Mouse (Mus musculus) T-helper 17 cell (primary cell): ENCODE data around the gene Wwox.

Source experiments
- in situ Hi-C, 2 experiments: fragments of 300-600 bp; cut with MboI, MseI; formaldehyde crosslinking; loops; 1 replicate in 1 of 2; 2 replicates in 1 of 2; pipeline ENCODE4 v1.15.1; 2025; ENCODE audit warnings: high pct_unique_total_duplicates in 2 of 2

Wwox gene

GRCm38 (mm10) chr8:114650789-114651188 is 211.3 kb downstream of the Wwox start:
- in situ Hi-C loops = no loop called here

- in situ Hi-C loops = no loop called here
Measured at GRCm38 (mm10) chr8:114657789-114658188, 218.3 kb downstream of the Wwox start.

GRCm38 (mm10) chr8:114658475-114658874 is 219.0 kb downstream of the Wwox start:
- in situ Hi-C loops = no loop called here

- in situ Hi-C loops = no loop called here
Measured at GRCm38 (mm10) chr8:114663053-114663452, 223.6 kb downstream of the Wwox start.

GRCm38 (mm10) chr8:114665521-114665920 is 226.1 kb downstream of the Wwox start:
- in situ Hi-C loops = no loop called here

GRCm38 (mm10) chr8:114670801-114671200 is 231.3 kb downstream of the Wwox start:
- in situ Hi-C loops = no loop called here

- in situ Hi-C loops = no loop called here
Measured at GRCm38 (mm10) chr8:114671237-114671674, 231.8 kb downstream of the Wwox start.

- in situ Hi-C loops = no loop called here
Measured at GRCm38 (mm10) chr8:114673416-114673815, 234.0 kb downstream of the Wwox start.

GRCm38 (mm10) chr8:114675151-114675550 is 235.7 kb downstream of the Wwox start:
- in situ Hi-C loops = no loop called here

- in situ Hi-C loops = no loop called here
Measured at GRCm38 (mm10) chr8:114676918-114677317, 237.5 kb downstream of the Wwox start.

- in situ Hi-C loops = no loop called here
Measured at GRCm38 (mm10) chr8:114677551-114678127, 238.2 kb downstream of the Wwox start.

- in situ Hi-C loops = no loop called here
Measured at GRCm38 (mm10) chr8:114679386-114680098, 240.1 kb downstream of the Wwox start.

GRCm38 (mm10) chr8:114681136-114681535 is 241.7 kb downstream of the Wwox start:
- in situ Hi-C loops = no loop called here

- in situ Hi-C loops = no loop called here
Measured at GRCm38 (mm10) chr8:114682166-114682565, 242.7 kb downstream of the Wwox start.

GRCm38 (mm10) chr8:114684046-114684702 is 244.7 kb downstream of the Wwox start:
- in situ Hi-C loops = no loop called here

GRCm38 (mm10) chr8:114686462-114686861 is 247.0 kb downstream of the Wwox start:
- in situ Hi-C loops = no loop called here

GRCm38 (mm10) chr8:114688732-114689131 is 249.3 kb downstream of the Wwox start:
- in situ Hi-C loops = no loop called here

GRCm38 (mm10) chr8:114694566-114695198 is 255.2 kb downstream of the Wwox start:
- in situ Hi-C loops = no loop called here

GRCm38 (mm10) chr8:114703517-114703916 is 264.1 kb downstream of the Wwox start:
- in situ Hi-C loops = no loop called here

- in situ Hi-C loops = no loop called here
Measured at GRCm38 (mm10) chr8:114707538-114708138, 268.2 kb downstream of the Wwox start.

GRCm38 (mm10) chr8:114715318-114716070 is 276.0 kb downstream of the Wwox start:
- in situ Hi-C loops = no loop called here
